8 mouse cellular contexts compared by ENCODE assay signal in the genomic region with DNA sequence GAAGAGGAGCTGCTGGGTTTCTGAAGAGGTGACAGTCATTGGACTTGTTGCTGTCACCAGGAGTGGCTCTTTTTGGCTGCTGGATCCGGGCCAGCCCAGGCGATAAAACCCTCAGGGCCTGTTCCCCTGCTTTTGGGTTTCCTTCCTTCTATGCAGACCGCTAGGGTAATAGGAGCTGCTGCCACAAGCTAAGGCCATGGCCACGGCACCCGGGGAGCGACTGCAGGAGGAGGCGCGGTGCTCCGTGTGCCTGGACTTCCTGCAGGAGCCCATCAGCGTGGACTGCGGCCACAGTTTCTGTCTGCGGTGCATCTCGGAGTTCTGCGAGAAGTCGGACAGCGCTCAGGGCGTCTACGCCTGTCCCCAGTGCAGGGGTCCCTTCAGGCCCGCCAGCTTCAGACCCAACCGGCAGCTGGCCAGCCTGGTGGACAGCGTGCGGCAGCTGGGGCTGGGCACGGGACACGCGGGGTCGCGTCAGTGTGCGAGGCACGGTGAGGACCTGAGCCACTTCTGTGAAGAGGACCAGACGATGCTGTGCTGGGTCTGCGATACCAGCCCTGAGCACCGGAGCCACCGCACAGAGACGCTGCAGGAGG. TPM values are rescaled to one million over a fixed set of nuclear protein-coding genes. Genes with fewer than 3 reads are reported as not detected.
DNase-seq lines count a peak whose midpoint lies in the region; ATAC-seq lines count a peak whose summit lies in the region.

TSS of gene Trim58 (plus strand) at position 194 of the 596 bp plus-strand sequence.

- H3K27ac ChIP-seq in heart, embryonic 14.5 days (replicated peaks in 1 of 2; ENCODE audit: control insufficient read depth in 1 of 2, insufficient read depth in 1 of 2, low read depth in 2 of 2, low read length in 2 of 2), result no peak within 1 kb of the TSS
- no peak within 1 kb of the TSS for H3K27ac ChIP-seq in limb, embryonic 15.5 days

- H3K4me2 ChIP-seq in heart, embryonic 14.5 days (ENCODE audit: low read length), result peak within 1 kb of the TSS; percentile 78
- H3K4me2 ChIP-seq in limb, embryonic 15.5 days, result peak within 1 kb of the TSS; percentile 54

- peaks cover 39% of the 10 kb centered on the region for H3K27me3 ChIP-seq in heart, embryonic 14.5 days (ENCODE audit: control insufficient read depth, insufficient read depth, low read length)
- H3K27me3 ChIP-seq in limb, embryonic 15.5 days, result peaks cover 34% of the 10 kb centered on the region

- WGBS in heart, embryonic 14.5 days, result 2% methylated on average over 34 of the region's 34 CpGs
- WGBS in limb, embryonic 15.5 days, result 2% methylated on average over 34 of the region's 34 CpGs

- peak; percentile 18 to 38 for DNase-seq in cerebellum, postnatal 14 days
- no peak for DNase-seq in cerebellum, adult 11-12 months
- DNase-seq in urinary bladder, postnatal 14 days (ENCODE audit: low spot score), result peak; percentile 15
- no peak for DNase-seq in urinary bladder, postnatal 10 days (ENCODE audit: low spot score)
- peak; percentile 41 for DNase-seq in retina, embryonic 14.5 days (ENCODE audit: low spot score)
- DNase-seq in MN1 (ENCODE audit: low spot score), result no peak

- H3K9ac ChIP-seq in heart, embryonic 14.5 days (ENCODE audit: low read length), result peak within 1 kb of the TSS; percentile 13; the same call in 1 of the 2 replicates
- H3K9ac ChIP-seq in limb, embryonic 15.5 days, result peak within 1 kb of the TSS; percentile 33; the same call in 1 of the 2 replicates

- H3K36me3 ChIP-seq in heart, embryonic 14.5 days (ENCODE audit: control insufficient read depth, insufficient read depth, low read length), result no peaks in the 10 kb centered on the region
- no peaks in the 10 kb centered on the region for H3K36me3 ChIP-seq in limb, embryonic 15.5 days

- peak; percentile 47; the same call in 1 of the 2 replicates for ATAC-seq in heart, embryonic 14.5 days (ENCODE audit: insufficient number of reproducible peaks, insufficient read depth, low FRiP score, low read depth)
- no peak for ATAC-seq in limb, embryonic 15.5 days (ENCODE audit: insufficient number of reproducible peaks, low FRiP score, low TSS enrichment, low read depth)

- H3K9me3 ChIP-seq in heart, embryonic 14.5 days (ENCODE audit: control insufficient read depth, low read length), result no peaks in the 10 kb centered on the region
- H3K9me3 ChIP-seq in limb, embryonic 15.5 days, result no peaks in the 10 kb centered on the region

- peaks cover 2 to 6% of the 10 kb centered on the region in 2 experiments; a peak in 2 of 4 replicates for H3K4me1 ChIP-seq in heart, embryonic 14.5 days (ENCODE audit: control insufficient read depth in 2 of 2, insufficient read depth in 2 of 2, low read length in 2 of 2)
- peaks cover 10% of the 10 kb centered on the region; the same call in 1 of the 2 replicates for H3K4me1 ChIP-seq in limb, embryonic 15.5 days

- H3K4me3 ChIP-seq in heart, embryonic 14.5 days (ENCODE audit: control insufficient read depth in 1 of 2, insufficient read depth in 1 of 2, low read depth in 1 of 2, low read length in 2 of 2), result peak within 1 kb of the TSS; percentile 31 to 34
- peak within 1 kb of the TSS; percentile 17 for H3K4me3 ChIP-seq in limb, embryonic 15.5 days

RNA-seq across cellular contexts. Expression of gene Trim58, which starts in this region (rescaled TPM):
- 0.15 TPM in 1 of 2 replicates, not detected in the other for polyA plus RNA-seq in heart, embryonic 14.5 days (2014; fragmentation: Nextera tagmentation; extraction: Ambion mirVana)
- polyA plus RNA-seq in limb, embryonic 15.5 days (2015; fragmentation: Nextera tagmentation; extraction: Ambion mirVana), result not detected in 2 replicates

Comparison
In these comparisons a context has a peak if more than half of its experiments do, and no peak if none do; other contexts are left out.
1. DNase-seq: peak in cerebellum, postnatal 14 days (2 of 2), urinary bladder, postnatal 14 days (single experiment) and retina, embryonic 14.5 days (single experiment); none in cerebellum, adult 11-12 months (single experiment), urinary bladder, postnatal 10 days (single experiment) and MN1 (single experiment).
2. Peak in ATAC-seq, H3K4me3 ChIP-seq, H3K9ac ChIP-seq and H3K4me2 ChIP-seq in heart, embryonic 14.5 days; RNA of the gene not detected or under 1 TPM.